Mouse (Mus musculus): ENCODE measurements around the gene Aox1. TPM values are rescaled to one million over a fixed set of nuclear protein-coding genes. Genes with fewer than 3 reads are reported as not detected.
"Not testable (repeated sequence)": the region's sequence is repeated elsewhere in the genome, so short reads cannot be mapped to it uniquely, and the experiment has no call there.

The Aox1 gene
- 0.04 and 0.16 TPM in 2 replicates for polyA plus RNA-seq (2015; fragmentation: Nextera tagmentation; extraction: Ambion mirVana)

DNA sequence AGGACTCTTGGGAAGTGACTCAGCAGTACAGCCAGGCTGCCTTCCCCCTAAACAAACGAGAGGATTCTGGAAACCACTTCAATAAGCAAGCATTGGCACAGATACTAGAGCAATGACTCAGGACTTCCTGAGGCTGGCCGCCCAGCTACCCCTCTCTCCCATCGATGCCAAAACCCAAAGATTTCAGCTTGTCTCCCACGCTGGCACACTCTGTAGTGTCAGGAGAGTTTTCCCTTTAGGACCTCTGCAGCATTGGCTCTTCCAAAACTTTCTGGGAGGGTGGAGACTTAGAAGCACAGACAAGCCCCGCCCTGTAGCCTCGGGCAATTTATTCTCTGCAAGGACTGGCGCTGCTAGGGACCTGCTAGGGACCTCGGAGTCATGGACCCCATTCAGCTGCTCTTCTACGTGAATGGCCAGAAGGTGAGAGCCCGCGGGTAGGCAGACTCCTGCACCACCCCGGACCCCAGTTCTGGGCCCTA, at the start of gene Aox1:
Gene Aox1, plus strand, starts transcription at position 296 of the 482 bp plus-strand sequence.
- no peaks in the 10 kb centered on the region for H3K4me1 ChIP-seq (ENCODE audit: control insufficient read depth, insufficient read depth, low read length)
- H3K9me3 ChIP-seq (ENCODE audit: control insufficient read depth, low read length), result no peaks in the 10 kb centered on the region
- ATAC-seq, result peak; percentile 31; the same call in 1 of the 2 replicates
- H3K27ac ChIP-seq (ENCODE audit: low read length), result no peak within 1 kb of the TSS
- no peak within 1 kb of the TSS for H3K9ac ChIP-seq (ENCODE audit: low read depth, low read length)
- peak within 1 kb of the TSS; percentile 34 for H3K4me3 ChIP-seq (ENCODE audit: low read length)
- 15% methylated on average over 12 of the region's 12 CpGs for WGBS
- peak within 1 kb of the TSS; percentile 55 for H3K4me2 ChIP-seq (ENCODE audit: low read depth, low read length)
- H3K27me3 ChIP-seq (replicated peaks; ENCODE audit: control insufficient read depth, insufficient read depth, low read length), result no peaks in the 10 kb centered on the region
- no peaks in the 10 kb centered on the region for H3K36me3 ChIP-seq (ENCODE audit: control insufficient read depth, insufficient read depth, low read length)

DNA sequence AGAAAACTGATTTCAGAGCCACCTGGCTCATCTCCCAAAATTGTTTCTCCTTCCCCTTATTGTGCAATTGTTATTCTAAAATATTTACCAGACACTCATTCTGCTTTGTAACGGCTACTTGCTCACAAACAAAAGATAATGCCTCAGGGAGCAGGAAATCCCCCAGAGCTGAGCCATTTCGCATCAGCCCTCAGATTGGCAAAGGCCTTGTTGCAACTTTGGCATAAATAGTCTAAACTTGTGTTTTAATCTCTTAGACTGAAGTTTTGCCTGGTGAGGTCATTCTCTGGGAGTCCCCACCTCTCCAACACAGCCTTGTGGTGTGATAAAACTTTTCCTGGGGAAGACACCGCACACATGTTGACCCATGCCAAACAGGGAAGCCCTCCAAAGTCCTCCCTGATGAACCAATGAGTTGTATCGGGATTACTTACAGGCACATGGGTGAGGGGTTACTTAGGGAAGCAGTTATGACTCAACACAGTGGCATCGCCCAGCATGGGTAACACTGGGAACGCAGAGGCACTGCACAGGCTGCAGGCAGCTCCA, 40.6 kb upstream of the Aox1 start:
- ATAC-seq, result no peak
- Histone ChIP-seq H3K4me3 (ENCODE audit: low read length) (no peak overlapping the region), H3K9ac (ENCODE audit: low read depth, low read length) (no peak overlapping the region), H3K36me3 (ENCODE audit: control insufficient read depth, insufficient read depth, low read length) (no peaks in the 10 kb centered on the region), H3K9me3 (ENCODE audit: control insufficient read depth, low read length) (no peaks in the 10 kb centered on the region), H3K27me3 (replicated peaks; ENCODE audit: control insufficient read depth, insufficient read depth, low read length) (no peaks in the 10 kb centered on the region), H3K27ac (ENCODE audit: low read length) (no peak overlapping the region), H3K4me2 (ENCODE audit: low read depth, low read length) (no peak overlapping the region), H3K4me1 (ENCODE audit: control insufficient read depth, insufficient read depth, low read length) (no peaks in the 10 kb centered on the region)
- WGBS, result 66% methylated on average over 6 of the region's 6 CpGs

DNA sequence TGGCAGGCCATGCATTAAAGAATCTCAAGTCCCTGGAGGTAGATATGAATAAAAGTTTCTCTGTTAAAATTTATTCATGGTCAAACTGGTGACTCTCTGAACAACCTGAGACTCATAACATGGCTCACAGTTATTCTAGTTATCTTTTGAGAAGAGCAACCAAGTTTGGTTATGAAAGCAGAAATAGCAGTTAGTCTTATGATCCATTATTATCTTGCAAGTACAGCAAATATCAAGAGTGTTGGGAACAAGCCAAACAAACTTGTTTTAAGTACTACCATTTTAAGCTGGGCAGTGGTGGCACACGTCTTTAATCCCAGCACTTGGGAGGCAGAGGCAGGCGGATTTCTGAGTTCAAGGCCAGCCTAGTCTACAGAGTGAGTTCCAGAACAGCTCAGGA, 38.5 kb upstream of the Aox1 start:
- H3K27ac ChIP-seq (ENCODE audit: low read length), result no peak overlapping the region
- no peak overlapping the region for H3K4me3 ChIP-seq (ENCODE audit: low read length)
- ATAC-seq, result no peak
- H3K27me3 ChIP-seq (replicated peaks; ENCODE audit: control insufficient read depth, insufficient read depth, low read length), result no peaks in the 10 kb centered on the region
- no peak overlapping the region for H3K4me2 ChIP-seq (ENCODE audit: low read depth, low read length)
- no peak overlapping the region for H3K9ac ChIP-seq (ENCODE audit: low read depth, low read length)
- no peaks in the 10 kb centered on the region for H3K9me3 ChIP-seq (ENCODE audit: control insufficient read depth, low read length)
- 86% methylated on average over 2 of the region's 2 CpGs for WGBS
- H3K36me3 ChIP-seq (ENCODE audit: control insufficient read depth, insufficient read depth, low read length), result no peaks in the 10 kb centered on the region
- H3K4me1 ChIP-seq (ENCODE audit: control insufficient read depth, insufficient read depth, low read length), result no peaks in the 10 kb centered on the region

DNA sequence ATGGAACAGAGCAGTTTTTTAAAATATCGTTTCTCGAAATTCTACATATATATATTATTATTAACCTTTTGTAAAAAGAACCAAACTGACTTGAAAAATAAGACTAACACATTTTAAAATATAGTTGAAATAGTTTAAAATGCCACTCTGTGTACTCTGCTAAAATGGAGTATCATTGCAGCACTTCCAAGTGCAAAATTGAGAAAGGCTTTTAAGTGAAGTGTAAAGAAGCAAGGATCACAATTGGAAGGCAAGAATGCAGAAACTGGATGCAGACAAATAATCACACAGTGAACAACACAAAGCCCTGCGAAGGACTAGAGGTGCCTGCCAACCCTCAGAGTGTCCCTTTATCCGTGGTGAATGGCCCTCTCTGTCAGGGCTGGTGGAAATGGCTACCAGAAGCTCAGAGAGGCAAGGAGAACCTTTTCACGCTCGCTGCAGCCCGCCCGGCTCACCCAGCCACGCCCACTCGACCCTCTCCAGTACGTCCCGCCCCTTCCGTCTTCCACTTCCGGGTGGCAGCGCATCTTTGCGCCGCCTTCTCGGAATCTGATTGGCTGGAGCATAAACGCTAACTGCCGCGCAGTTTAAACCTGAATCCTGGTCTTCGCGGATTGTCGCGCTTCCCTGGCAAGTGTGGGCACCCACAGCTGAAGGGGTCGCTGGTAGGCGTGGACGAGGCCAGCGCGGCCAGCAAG, 34.1 kb upstream of the Aox1 start, which contains the start of gene Sgo2a:
Gene Sgo2a, plus strand, starts transcription at position 540 of the 701 bp plus-strand sequence.
- H3K9ac ChIP-seq (ENCODE audit: low read depth, low read length), result peak within 1 kb of the TSS; percentile 85

DNA sequence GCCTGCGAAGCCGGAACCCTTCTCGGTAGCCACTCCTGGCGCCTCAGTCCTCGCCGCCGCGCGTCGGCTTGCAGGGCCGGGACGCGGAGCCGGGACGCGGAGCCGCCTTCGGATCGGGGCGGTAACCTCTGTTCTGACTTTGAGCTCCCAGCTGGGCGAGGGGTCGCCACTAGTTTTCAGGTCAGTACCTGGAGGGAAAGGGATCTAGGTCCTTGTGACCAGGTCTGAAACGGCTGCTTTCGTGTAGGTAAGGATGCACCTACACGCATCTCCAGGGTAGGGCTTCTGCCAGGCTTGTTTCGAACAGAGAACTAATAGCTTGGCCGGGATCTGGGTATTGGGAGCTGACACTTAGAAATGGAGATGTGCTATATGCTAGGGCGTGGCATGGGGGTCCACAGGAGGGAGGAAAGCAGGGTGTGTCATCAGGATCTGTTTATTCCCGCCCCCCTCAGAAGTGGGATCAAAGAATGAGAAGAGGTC, 33.6 kb upstream of the Aox1 start:
- Histone ChIP-seq H3K4me1 (ENCODE audit: control insufficient read depth, insufficient read depth, low read length) (peaks cover 15% of the 10 kb centered on the region), H3K36me3 (ENCODE audit: control insufficient read depth, insufficient read depth, low read length) (no peaks in the 10 kb centered on the region), H3K9ac (ENCODE audit: low read depth, low read length) (peak overlapping the region; percentile 85), H3K27ac (ENCODE audit: low read length) (peak overlapping the region; percentile 79), H3K4me2 (ENCODE audit: low read depth, low read length) (peak overlapping the region; percentile 86), H3K4me3 (ENCODE audit: low read length) (peak overlapping the region; percentile 92), H3K27me3 (replicated peaks; ENCODE audit: control insufficient read depth, insufficient read depth, low read length) (no peaks in the 10 kb centered on the region), H3K9me3 (ENCODE audit: control insufficient read depth, low read length) (no peaks in the 10 kb centered on the region)
- 0% methylated on average over 29 of the region's 29 CpGs for WGBS
- ATAC-seq, result peak; percentile 83

More for the DNA sequence above, 34.1 kb upstream of the Aox1 start, which contains the start of gene Sgo2a:
- Histone ChIP-seq H3K27ac (ENCODE audit: low read length) (peak within 1 kb of the TSS; percentile 79), H3K27me3 (replicated peaks; ENCODE audit: control insufficient read depth, insufficient read depth, low read length) (no peaks in the 10 kb centered on the region), H3K36me3 (ENCODE audit: control insufficient read depth, insufficient read depth, low read length) (no peaks in the 10 kb centered on the region), H3K4me3 (ENCODE audit: low read length) (peak within 1 kb of the TSS; percentile 92), H3K9me3 (ENCODE audit: control insufficient read depth, low read length) (no peaks in the 10 kb centered on the region), H3K4me1 (ENCODE audit: control insufficient read depth, insufficient read depth, low read length) (peaks cover 15% of the 10 kb centered on the region), H3K4me2 (ENCODE audit: low read depth, low read length) (peak within 1 kb of the TSS; percentile 86)
- 7% methylated on average over 30 of the region's 30 CpGs for WGBS
- peak; percentile 98 for ATAC-seq

DNA sequence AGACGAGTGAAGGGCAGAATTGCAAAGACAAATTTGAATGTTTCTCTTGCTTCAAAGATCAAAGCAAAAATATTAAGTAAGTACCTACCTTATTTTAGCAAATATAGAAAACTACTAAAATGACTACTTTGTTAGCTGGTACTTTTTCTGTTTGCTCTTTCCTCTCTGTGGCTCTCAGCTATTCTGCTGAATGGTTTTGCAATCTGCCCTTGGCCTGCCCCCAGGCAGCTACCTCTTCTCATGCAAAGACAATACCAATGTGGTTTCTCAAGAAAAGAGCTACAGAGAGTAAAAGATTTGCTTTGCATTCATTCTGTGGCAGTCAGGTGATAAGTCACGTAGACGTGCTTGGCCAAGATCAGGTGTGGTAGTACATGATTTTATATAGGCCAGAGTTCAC, 31.6 kb upstream of the Aox1 start:
- peaks cover 15% of the 10 kb centered on the region for H3K4me1 ChIP-seq (ENCODE audit: control insufficient read depth, insufficient read depth, low read length)
- no peaks in the 10 kb centered on the region for H3K27me3 ChIP-seq (replicated peaks; ENCODE audit: control insufficient read depth, insufficient read depth, low read length)
- H3K4me3 ChIP-seq (ENCODE audit: low read length), result no peak overlapping the region
- WGBS, result 82% methylated on average over 3 of the region's 3 CpGs
- no peak overlapping the region for H3K9ac ChIP-seq (ENCODE audit: low read depth, low read length)
- peak; percentile 39; the same call in 1 of the 2 replicates for ATAC-seq
- peak overlapping the region; percentile 48; the same call in 1 of the 2 replicates for H3K27ac ChIP-seq (ENCODE audit: low read length)
- no peak overlapping the region for H3K4me2 ChIP-seq (ENCODE audit: low read depth, low read length)
- no peaks in the 10 kb centered on the region for H3K9me3 ChIP-seq (ENCODE audit: control insufficient read depth, low read length)
- H3K36me3 ChIP-seq (ENCODE audit: control insufficient read depth, insufficient read depth, low read length), result no peaks in the 10 kb centered on the region

DNA sequence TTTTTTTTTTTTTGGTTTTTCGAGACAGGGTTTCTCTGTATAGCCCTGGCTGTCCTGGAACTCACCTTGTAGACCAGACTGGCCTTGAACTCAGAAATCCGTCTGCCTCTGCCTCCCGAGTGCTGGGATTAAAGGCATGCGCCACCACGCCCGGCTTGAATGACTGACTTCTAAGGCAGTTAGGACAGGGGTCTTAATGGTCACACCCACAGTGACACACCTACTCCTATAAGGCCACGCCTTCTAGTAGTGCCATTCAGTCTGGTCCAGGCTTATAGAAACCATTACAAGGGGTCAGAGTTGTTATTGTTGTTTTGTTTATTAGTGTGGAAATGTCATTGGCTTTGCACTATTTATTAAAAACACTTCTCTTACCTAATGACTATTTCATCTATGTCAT, 23.3 kb upstream of the Aox1 start:
- not testable (repeated sequence) for H3K27me3 ChIP-seq (replicated peaks; ENCODE audit: control insufficient read depth, insufficient read depth, low read length); H3K36me3 ChIP-seq (ENCODE audit: control insufficient read depth, insufficient read depth, low read length); H3K4me2 ChIP-seq (ENCODE audit: low read depth, low read length); ATAC-seq; H3K27ac ChIP-seq (ENCODE audit: low read length); H3K4me3 ChIP-seq (ENCODE audit: low read length); H3K9ac ChIP-seq (ENCODE audit: low read depth, low read length); H3K9me3 ChIP-seq (ENCODE audit: control insufficient read depth, low read length); H3K4me1 ChIP-seq (ENCODE audit: control insufficient read depth, insufficient read depth, low read length)
- 96% methylated on average over 7 of the region's 7 CpGs for WGBS

DNA sequence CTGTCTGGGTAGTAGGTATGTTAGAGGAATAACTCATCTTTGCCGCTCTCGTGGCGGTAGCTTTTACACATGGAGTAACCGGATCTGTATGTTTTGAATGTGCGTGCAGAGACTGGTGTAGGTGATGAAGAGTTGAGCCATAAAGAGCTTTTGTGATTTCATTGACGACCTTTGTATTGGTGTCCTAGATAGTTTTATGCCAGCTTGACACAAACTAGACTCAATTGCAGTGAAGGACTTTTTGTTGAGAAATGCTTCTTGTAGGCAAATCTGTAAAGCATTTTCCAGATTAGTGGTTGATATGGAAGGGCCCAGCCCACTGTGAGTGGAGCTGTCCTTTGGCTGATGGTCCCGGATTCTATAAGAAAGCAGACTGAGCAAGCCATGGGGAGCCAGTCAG, 10.9 kb upstream of the Aox1 start, which contains the start of gene Kctd18:
Gene Kctd18, minus strand, starts transcription at position 101 of the 400 bp plus-strand sequence.
- H3K4me3 ChIP-seq (ENCODE audit: low read length), result no peak within 1 kb of the TSS
- no peaks in the 10 kb centered on the region for H3K27me3 ChIP-seq (replicated peaks; ENCODE audit: control insufficient read depth, insufficient read depth, low read length)
- H3K4me1 ChIP-seq (ENCODE audit: control insufficient read depth, insufficient read depth, low read length), result no peaks in the 10 kb centered on the region
- WGBS, result 94% methylated on average over 7 of the region's 7 CpGs
- peaks cover 13% of the 10 kb centered on the region for H3K36me3 ChIP-seq (ENCODE audit: control insufficient read depth, insufficient read depth, low read length)
- H3K9me3 ChIP-seq (ENCODE audit: control insufficient read depth, low read length), result no peaks in the 10 kb centered on the region
- H3K4me2 ChIP-seq (ENCODE audit: low read depth, low read length), result no peak within 1 kb of the TSS
- H3K27ac ChIP-seq (ENCODE audit: low read length), result no peak within 1 kb of the TSS
- ATAC-seq, result no peak
- H3K9ac ChIP-seq (ENCODE audit: low read depth, low read length), result no peak within 1 kb of the TSS

DNA sequence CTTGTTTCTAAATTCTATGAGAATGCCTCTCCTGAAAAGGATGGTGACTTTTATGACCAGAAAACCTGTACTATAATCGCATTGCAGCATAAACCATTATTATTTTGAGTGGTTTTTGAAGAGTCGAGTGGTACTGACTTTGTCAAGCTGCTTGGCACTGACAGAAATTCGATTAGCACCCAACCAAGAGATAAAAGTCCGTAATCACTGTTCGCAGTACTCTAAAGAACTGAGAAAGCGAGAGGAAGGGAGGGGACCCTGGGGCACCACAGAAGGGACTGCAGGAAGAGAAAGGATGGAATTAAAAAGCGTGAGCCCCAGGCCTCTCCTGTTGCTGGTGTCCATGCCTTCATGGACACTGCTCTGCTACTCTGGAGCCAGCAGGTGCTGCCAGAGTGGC, 2.0 kb upstream of the Aox1 start:
- Histone ChIP-seq H3K4me3 (ENCODE audit: low read length) (no peak overlapping the region), H3K9ac (ENCODE audit: low read depth, low read length) (no peak overlapping the region), H3K27ac (ENCODE audit: low read length) (no peak overlapping the region), H3K4me1 (ENCODE audit: control insufficient read depth, insufficient read depth, low read length) (no peaks in the 10 kb centered on the region), H3K9me3 (ENCODE audit: control insufficient read depth, low read length) (no peaks in the 10 kb centered on the region), H3K27me3 (replicated peaks; ENCODE audit: control insufficient read depth, insufficient read depth, low read length) (no peaks in the 10 kb centered on the region), H3K36me3 (ENCODE audit: control insufficient read depth, insufficient read depth, low read length) (no peaks in the 10 kb centered on the region), H3K4me2 (ENCODE audit: low read depth, low read length) (no peak overlapping the region)
- 82% methylated on average over 7 of the region's 7 CpGs for WGBS
- ATAC-seq, result no peak
